Mouse (Mus musculus) layer of hippocampus, postnatal 14 days (tissue): ENCODE data around the gene Acad10. TPM values are rescaled to one million over a fixed set of nuclear protein-coding genes. Genes with fewer than 3 reads are reported as not detected.

Source experiments
- total RNA-seq, 2 experiments: library from RNA; stranded (reverse); gene quantifications; 2 replicates each; pipeline ENCODE4 v1.2.3; 2021

Gene Acad10
- total RNA-seq, 2 experiments from 2014 or later = 3.3 to 3.5 TPM

Other genes starting within 250 kb of the Acad10 start
- 10 to 100 TPM in 1 of 2 experiments, 1 to 10 TPM in 1; 5.7 to 11.3 TPM for gene Tmem116, start 208.6 kb downstream of the Acad10 start, total RNA-seq
- 100 to 1,000 TPM; 152 to 155 TPM for gene Erp29, start 208.0 kb downstream of the Acad10 start, total RNA-seq
- gene Adam1b, start 157.1 kb downstream of the Acad10 start, total RNA-seq = under 1 TPM in 1 of 2 experiments, not detected in 1; 0.09 TPM
- 10 to 100 TPM; 11.1 to 11.7 TPM for gene Adam1a, start 115.0 kb downstream of the Acad10 start, total RNA-seq
- gene Gm42878, start 115.0 kb downstream of the Acad10 start, total RNA-seq = not detected
- gene Mapkapk5, start 114.6 kb downstream of the Acad10 start, total RNA-seq = 10 to 100 TPM; 74.8 to 78.6 TPM
- 10 to 100 TPM; 88.3 to 96.7 TPM for gene Aldh2, start 66.7 kb downstream of the Acad10 start, total RNA-seq
- 1 to 10 TPM; 4.7 to 4.9 TPM for gene Acad12, start 41.6 kb downstream of the Acad10 start, total RNA-seq
- gene Brap, start within 50 bp of the Acad10 start, total RNA-seq = 10 to 100 TPM; 60.3 to 65.6 TPM
- 100 to 1,000 TPM; 220 to 237 TPM for gene Atxn2, start 50.8 kb upstream of the Acad10 start, total RNA-seq
- gene Sh2b3, start 177.1 kb upstream of the Acad10 start, total RNA-seq = 10 to 100 TPM; 18.5 to 18.7 TPM
- 10 to 100 TPM; 10.3 to 12.4 TPM for gene Pheta1, start 188.5 kb upstream of the Acad10 start, total RNA-seq